Mouse (Mus musculus) retina, postnatal 1 day (tissue): ENCODE measurements around the gene Psmd12.
"Not testable (repeated sequence)": the region's sequence is repeated elsewhere in the genome, so short reads cannot be mapped to it uniquely, and the experiment has no call there.

ENCODE experiments used
- DNase-seq: peaks from one replicate; pipeline ENCODE4 v3.0.0-alpha.2; 2012

Psmd12 gene

GRCm38 (mm10) chr11:107463251-107463681 lies 16.0 kb upstream of the Psmd12 start:
- DNase-seq: no peak

DNA sequence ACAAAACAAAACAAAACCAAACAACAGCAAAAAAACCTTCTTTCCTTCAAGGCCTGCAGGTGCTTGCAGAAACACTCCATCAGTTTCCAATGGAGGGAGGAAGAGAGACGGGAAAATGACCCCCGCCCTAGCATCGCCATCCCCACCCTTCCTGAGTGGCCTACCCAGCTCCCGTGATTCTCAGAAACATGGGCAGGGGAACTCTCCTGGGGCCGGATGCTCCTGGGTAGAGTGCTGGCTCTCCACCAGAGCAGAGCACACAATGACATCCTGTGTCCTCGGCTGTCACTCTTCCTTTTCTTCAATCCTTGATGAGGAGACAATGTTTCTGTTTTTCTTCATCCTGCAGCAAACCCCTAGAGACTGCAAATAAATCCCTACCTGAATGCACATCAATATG lies 15.1 kb upstream of the Psmd12 start:
- peak; percentile 57 for DNase-seq

- no peak for DNase-seq
Measured at GRCm38 (mm10) chr11:107465041-107465440, 14.2 kb upstream of the Psmd12 start.

DNA sequence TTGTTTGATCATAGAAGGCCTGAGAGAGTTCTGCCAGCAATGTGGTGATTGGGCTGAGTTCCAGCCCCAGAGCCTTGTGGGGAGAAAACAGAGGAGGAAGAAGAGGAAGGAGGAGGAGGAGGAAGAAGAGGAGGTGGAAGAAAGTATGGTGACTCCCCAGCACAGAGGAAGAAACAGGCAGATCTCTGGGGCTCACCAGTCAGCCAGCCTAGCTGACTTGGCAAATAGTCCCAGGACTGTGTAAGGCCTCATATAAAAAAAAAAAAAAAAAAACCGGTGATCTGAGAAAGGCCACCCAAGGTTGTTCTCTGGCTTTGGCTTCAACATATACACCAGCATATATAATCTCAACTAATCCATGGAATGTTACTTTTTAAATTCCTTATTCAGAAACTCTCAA lies 13.3 kb upstream of the Psmd12 start:
- DNase-seq: no peak

DNA sequence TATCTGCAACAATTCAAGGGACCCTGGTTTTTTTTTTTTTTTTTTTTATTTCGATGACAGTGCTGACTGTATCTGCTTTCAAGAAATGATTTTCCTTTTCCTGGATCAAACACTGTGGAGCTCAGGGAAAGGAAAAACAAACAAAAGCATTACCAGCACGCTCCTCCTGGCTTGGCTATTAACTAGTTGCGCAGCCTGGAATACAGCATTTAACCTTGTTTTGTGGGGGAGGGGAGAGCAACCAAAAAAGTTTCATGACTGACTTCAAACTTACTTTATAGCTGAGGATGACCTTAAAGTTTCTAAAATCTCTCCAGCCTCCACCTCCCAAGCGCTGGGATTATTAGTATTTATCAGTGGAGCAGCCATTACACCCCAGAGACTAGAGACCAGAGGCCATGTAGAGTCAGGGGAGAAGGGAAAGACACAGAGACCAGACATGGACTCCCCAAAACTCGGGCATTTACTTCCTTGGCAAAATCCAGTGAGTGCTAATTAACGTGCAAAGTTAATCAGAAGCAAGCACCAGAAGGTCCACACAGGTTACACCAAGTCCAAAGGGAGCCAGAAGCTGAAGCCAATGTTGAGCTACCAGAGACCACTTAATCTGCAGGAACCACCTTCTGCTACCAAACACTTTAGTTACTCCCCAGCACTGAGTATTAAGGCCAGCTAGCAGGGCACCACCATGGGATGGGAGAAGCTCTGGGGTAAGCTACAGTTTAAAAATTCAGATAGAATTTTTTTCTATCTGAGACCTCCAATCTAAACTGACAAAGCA lies 12.5 kb upstream of the Psmd12 start:
- DNase-seq: no peak

GRCm38 (mm10) chr11:107468252-107469030 lies 10.8 kb upstream of the Psmd12 start:
- DNase-seq: peak; percentile 21

DNA sequence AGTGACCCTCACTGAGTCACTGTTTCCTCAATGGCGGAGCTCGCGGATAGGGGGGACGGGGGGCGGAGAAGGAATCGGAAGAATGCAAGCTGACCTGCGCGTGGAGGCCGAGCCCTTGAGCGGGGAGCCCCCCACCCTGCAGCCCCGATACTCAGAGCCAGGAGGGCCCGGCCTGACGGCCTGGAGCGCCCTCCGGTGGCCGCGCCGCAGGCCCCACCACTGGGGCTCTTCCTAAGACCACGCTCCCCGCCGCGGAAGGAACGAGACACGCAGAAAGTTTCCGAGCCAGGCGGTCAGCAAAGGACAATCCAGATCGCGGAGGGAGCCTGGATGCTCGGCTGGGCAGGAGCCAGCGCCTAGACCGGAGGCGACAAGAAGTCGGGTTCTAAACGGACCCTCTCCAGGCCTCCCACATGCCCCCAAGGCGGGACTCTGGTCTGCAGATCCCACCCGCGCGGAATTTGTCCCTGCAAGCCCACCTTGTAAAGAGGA lies 10.2 kb upstream of the Psmd12 start:
- DNase-seq: peak; percentile 89

- DNase-seq: peak; percentile 66
Measured at GRCm38 (mm10) chr11:107469523-107470371, 9.5 kb upstream of the Psmd12 start.

GRCm38 (mm10) chr11:107470521-107471041 lies 8.7 kb upstream of the Psmd12 start, which contains the start of gene Pitpnc1:
TSS of gene Pitpnc1 (minus strand) at chr11:107470699.
- DNase-seq: peak; percentile 92

DNA sequence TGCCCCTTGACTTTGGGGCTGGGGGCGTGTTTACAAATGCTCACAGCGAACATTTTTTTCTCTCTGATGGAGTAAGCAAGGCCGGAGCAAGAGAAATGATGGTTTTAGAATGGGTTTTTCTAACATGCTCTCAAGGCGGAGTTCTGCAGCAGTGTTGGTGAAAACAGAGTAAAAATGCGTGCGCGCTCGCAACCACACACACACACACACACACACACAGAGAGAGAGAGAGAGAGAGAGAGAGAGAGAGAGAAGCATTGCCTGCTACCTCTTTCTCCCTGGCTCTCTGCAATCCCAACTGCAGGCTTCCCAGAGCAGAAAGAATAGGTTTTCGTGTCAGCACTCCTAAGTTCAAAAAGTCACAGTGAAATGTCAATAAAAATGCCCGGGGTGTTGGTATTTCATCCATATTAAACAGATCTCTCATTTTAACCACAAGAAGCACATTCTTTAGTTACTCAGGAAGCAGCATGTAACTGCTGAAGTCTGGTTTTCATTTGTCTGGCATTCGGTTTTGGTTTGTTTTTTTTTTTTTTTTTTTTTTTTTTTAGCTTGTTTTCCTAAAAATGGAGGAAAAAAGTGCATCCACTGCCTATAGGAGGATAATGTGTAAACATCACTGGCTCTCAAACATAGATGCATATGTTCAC lies 8.1 kb upstream of the Psmd12 start:
- DNase-seq: no peak

DNA sequence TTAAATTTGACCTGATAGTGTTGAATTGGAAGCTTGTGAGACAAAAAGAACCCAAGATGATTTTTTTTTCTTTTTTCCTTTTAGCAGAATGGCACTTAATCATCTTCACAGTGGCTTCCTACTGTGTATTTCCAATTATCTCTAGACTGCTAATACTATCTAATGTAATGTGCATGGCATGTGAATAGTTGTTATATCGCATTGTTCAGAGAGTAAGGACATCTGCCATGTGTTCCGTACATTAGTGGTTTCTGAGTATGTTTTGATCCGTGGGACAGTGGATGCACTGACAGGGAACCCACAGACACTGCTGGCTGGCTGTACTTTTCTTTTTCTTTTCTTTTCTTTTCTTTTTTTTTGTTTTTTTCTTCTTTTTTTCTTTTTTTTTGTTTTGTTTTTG lies 7.0 kb upstream of the Psmd12 start:
- DNase-seq: no peak

- DNase-seq: peak; percentile 94
Measured at GRCm38 (mm10) chr11:107473137-107473820, 6.0 kb upstream of the Psmd12 start.

DNA sequence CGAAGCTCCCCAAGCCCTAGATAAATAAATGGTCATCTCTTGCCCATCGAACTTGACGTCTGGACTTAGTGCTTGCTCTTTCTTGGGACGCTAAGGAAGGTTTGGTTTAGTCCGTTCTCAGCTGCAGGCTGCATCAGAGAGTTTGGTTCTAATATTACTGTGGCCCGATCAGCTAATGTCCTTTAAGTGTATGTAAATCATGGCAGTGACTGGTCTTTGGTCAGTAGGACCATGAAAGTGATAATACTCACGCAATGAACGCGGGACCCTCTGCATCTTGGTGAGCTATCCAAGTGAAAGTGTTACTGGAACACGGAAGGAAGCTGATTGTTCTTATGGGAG lies 549 bp downstream of the Psmd12 start:
- DNase-seq: no peak

DNA sequence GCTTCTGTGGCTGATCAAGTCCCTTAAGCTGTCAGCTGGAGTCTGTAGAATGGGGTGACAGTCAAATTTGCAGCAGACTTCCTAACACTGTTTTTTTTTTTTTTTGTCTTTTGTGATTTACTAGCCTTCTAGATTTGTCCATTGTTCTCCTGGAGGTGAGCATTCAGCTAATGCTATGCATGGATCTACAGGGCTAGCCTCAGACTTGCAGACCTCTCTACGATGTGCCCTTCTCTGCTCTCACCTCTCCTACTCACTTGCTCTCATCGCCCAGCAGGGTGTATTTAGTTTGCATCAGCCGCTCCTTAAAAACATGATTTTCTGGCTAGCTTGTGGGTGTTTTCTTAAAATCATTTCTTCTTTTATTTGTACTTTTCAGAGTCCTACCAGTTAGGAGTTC lies 5.1 kb downstream of the Psmd12 start:
- no peak for DNase-seq

DNA sequence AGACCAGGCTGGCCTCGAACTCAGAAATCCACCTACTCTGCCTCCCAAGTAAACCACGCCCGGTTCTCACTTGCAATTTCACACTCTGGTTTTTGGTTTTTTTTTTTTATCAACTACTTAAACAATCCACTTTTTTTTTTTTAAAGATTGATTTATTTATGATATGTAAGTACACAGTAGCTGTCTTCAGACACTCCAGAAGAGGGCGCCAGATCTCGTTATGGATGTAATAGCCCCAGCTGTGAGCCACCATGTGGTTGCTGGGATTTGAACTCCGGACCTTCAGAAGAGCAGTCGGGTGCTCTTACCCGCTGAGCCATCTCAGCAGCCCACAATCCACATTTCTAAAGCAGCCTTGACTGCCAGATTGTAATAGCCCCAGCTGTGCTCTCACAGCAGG lies 23.5 kb downstream of the Psmd12 start:
- no peak for DNase-seq

- not testable (repeated sequence) for DNase-seq
Measured at GRCm38 (mm10) chr11:107504364-107504763, 25.1 kb downstream of the Psmd12 start.

DNA sequence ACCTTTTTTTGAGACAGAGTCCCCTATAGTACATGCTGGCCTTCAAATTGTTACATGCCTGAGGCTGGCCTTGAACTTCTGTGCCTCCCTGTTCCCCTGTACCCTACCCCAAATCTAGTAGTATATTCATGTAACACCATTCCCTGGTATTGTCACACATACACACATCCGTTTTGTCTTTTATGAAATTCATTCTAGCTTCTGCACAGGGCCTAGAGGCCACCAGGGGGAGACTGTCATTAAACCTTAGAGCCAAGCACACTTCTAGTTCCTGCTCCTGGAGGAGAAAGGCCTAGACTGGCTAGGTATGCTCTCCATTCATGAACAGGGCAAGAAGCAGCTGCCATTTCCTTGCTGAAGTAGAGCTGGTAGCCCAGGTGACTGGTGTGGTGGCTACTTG lies 27.0 kb downstream of the Psmd12 start:
- DNase-seq: peak; percentile 46

- peak; percentile 77 for DNase-seq
Measured at GRCm38 (mm10) chr11:107509631-107510338, 30.5 kb downstream of the Psmd12 start.

DNA sequence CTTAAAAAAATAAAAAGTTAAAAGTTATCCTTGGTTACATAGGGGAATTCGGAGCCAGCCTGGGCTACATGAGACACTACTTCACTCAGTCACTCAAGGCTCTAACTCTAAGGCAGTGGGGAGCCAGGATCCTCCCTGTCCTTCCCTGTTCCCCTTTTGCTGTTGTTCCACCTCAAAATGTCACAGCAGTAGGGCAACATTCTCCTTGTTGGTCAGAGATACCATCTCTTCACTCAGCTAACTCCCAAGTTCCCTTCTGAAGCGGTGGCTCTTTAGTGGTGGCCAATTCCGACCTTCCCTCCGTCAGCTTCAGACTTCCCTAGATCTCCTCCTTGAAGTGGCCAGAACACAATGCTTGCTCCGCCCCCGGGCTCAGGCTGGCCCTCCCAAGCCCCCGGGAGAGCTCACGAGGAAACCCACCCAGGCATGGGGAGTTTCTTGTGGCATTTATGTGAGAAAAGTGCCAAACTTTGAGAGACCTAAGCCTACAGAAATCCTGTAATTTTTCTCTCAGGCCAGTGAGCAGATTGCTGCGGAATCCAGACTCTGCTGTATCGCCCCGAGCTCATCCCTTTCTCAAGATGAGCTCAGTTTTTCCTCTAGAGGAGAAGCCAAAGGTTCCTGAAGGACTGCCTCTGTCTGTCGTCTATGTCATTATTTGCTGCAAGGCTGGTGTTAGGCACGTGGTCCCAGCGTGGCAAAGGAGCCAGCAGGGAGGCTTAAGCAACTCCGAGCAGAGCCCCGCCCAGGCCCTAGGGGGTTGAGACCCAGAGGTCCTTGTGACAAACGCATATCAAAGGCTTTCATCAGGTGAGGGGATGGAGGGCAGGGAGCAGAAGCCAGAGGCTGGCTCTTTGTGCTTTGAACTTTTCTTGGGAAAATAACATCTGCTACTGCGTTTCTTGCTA lies 31.3 kb downstream of the Psmd12 start:
- DNase-seq: peak; percentile 35

GRCm38 (mm10) chr11:107511954-107512353 lies 32.7 kb downstream of the Psmd12 start:
- peak; percentile 73 for DNase-seq
